Mouse (Mus musculus) stomach, postnatal 0 days (tissue): ENCODE results near the gene Rnf220.

Source experiments
- CTCF ChIP-seq: IDR thresholded peaks from 2 replicates; pipeline ENCODE4 v1.5.1; 2016; ENCODE audit warnings: antibody characterized with exemption, low read depth, mild to moderate bottlenecking, moderate library complexity
- EP300 ChIP-seq: optimal IDR thresholded peaks from 2 replicates; pipeline ENCODE3; 2016; ENCODE audit warnings: antibody characterized with exemption

DNA sequence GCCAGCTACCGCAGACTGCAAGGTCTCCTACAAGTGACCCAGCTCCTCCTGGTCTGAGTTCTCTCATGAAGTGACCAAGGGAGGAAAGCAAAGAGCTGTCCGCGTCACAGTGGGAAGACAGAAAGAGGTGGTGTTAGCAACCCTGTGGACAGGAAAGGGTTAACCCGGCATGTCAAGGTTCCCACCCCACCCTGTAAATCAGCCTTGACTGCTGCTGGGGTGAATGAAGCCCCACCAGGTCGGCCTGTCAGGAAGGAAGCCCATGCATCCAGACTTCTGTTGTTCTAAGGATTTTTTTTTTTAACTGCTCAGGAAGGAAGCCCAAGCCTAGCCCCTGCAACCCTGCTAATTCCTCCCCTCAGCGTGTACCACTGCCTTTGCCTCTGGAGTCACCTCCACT is 16.9 kb downstream of the Rnf220 start:
- no peak for TF ChIP-seq CTCF
- TF ChIP-seq EP300 = no peak
